Mouse (Mus musculus) heart, embryonic 13.5 days (tissue): ENCODE data around the gene Irf4. TPM values are rescaled to one million over a fixed set of nuclear protein-coding genes. Genes with fewer than 3 reads are reported as not detected.

Experiments
- ATAC-seq: fragments of 200-750 bp; cut with Nextera tagmentation; 2 replicates; pipeline ENCODE4 v1.8.0; 2017; ENCODE audit warnings: moderate TSS enrichment; ENCODE audit not compliant: insufficient number of reproducible peaks, low FRiP score, low TSS enrichment; ENCODE audit errors: extremely low read depth
- H3K27ac ChIP-seq: fragments of 300-500 bp; sonication (generic); replicated peaks from 2 replicates; pipeline ENCODE4 v1.5.1; 2015; ENCODE audit warnings: moderate library complexity, mild to moderate bottlenecking, inconsistent platforms
- H3K27me3 ChIP-seq: fragments of 300-500 bp; sonication (generic); replicated peaks from 2 replicates; pipeline ENCODE4 v1.6.1; 2015; ENCODE audit warnings: mild to moderate bottlenecking, inconsistent platforms
- H3K36me3 ChIP-seq: fragments of 300-500 bp; sonication (generic); 2 replicates; pipeline ENCODE4 v1.6.1; 2015; ENCODE audit warnings: mild to moderate bottlenecking, inconsistent platforms
- H3K4me1 ChIP-seq: fragments of 300-500 bp; sonication (generic); 2 replicates; pipeline ENCODE4 v1.6.1; 2015; ENCODE audit warnings: inconsistent platforms
- H3K4me2 ChIP-seq: fragments of 300-500 bp; sonication (generic); 2 replicates; pipeline ENCODE4 v1.6.1; 2015; ENCODE audit warnings: inconsistent platforms, mild to moderate bottlenecking, moderate library complexity
- H3K4me3 ChIP-seq: fragments of 300-500 bp; sonication (generic); 2 replicates; pipeline ENCODE4 v1.5.1; 2015; ENCODE audit warnings: moderate library complexity, mild to moderate bottlenecking, inconsistent platforms
- H3K9ac ChIP-seq: fragments of 300-500 bp; sonication (generic); 2 replicates; pipeline ENCODE4 v1.6.1; 2015; ENCODE audit warnings: inconsistent platforms, mild to moderate bottlenecking, moderate library complexity
- H3K9me3 ChIP-seq: fragments of 300-500 bp; sonication (generic); 2 replicates; pipeline ENCODE4 v1.6.1; 2016; ENCODE audit warnings: inconsistent platforms
- WGBS: fragments of 180-500 bp; shearing (Covaris S2); methylation state at CpG from one replicate; pipeline ENCODE4 v1.1.7; 2015; ENCODE audit warnings: mixed read lengths; 5-methylcytosine and 5-hydroxymethylcytosine counted together
- polyA plus RNA-seq: library from polyadenylated mRNA; unstranded; fragments of >200 nt; fragmentation: Nextera tagmentation; extraction: Ambion mirVana; gene quantifications from 2 replicates; pipeline ENCODE4 v1.2.1, GENCODE M21; 2015

Irf4 gene
- polyA plus RNA-seq, 1 experiment from 2014 or later, result 0.05 TPM

DNA sequence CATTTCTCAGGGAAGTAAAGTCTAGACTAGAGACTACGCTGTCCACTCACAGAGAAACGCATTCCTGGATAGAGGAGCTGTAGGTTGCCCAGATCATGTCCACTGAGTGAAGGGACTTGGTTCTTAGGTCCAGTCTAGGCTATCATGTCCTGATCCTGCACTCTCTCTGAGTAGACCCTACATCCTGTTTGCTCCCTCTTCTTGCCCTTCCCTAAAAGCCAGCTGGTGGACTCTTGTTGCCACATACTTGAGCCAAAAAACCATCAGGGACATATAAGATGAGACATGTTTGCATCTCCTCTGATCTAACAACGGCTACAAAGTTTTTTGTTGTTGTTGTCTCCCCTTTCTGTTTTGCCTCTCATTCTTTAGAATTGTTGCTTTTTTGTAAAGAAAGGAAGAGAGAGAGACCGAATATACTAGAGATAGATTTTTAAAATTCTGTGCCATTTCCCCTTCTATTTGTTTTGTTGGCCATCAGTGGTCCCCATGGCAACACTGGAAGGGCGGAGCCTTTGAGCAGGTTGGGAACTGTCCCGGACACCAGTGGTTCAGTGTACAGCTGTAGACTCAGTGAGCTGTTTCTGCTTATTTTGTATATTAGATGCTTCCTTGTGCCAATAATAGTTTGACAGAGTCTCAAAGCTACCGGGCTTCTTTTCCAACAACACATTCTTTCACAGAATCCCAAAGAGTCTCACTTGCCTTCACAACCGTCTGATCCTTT, 15.2 kb downstream of the Irf4 start:
- ATAC-seq, result no peak
- WGBS, result 68% methylated on average over 8 of the region's 8 CpGs
- Histone ChIP-seq H3K4me2 (no peak overlapping the region), H3K27me3 (no peaks in the 10 kb centered on the region), H3K4me3 (no peak overlapping the region), H3K9ac (no peak overlapping the region), H3K27ac (no peak overlapping the region), H3K4me1 (peaks cover 6% of the 10 kb centered on the region; the same call in 1 of the 2 replicates), H3K36me3 (no peaks in the 10 kb centered on the region), H3K9me3 (no peaks in the 10 kb centered on the region)

DNA sequence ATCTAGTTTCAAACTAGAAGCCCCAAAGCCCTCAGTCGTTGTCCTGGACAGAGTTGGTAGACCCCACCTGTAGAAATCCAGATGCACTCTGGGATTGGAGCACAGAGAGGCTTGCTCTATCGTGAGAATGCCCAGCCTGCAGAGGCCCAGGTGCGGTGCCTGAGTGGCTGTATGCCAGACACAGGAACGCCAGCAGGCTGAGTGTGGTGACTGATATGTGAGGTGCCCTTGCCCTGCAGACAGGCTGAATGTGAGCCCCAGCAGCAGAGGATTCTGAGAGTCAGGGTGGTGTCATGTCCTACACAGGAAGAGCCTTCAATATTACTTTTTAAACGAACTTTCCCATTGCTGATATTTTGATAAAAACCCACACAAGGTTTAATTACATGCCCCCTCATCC, 16.9 kb downstream of the Irf4 start:
- H3K36me3 ChIP-seq, result no peaks in the 10 kb centered on the region
- H3K27ac ChIP-seq, result no peak overlapping the region
- H3K9me3 ChIP-seq, result no peaks in the 10 kb centered on the region
- no peak overlapping the region for H3K4me2 ChIP-seq
- no peak overlapping the region for H3K4me3 ChIP-seq
- no peaks in the 10 kb centered on the region for H3K27me3 ChIP-seq
- peaks cover 6% of the 10 kb centered on the region; the same call in 1 of the 2 replicates for H3K4me1 ChIP-seq
- no peak overlapping the region for H3K9ac ChIP-seq
- WGBS, result 76% methylated on average over 5 of the region's 5 CpGs
- ATAC-seq, result no peak

DNA sequence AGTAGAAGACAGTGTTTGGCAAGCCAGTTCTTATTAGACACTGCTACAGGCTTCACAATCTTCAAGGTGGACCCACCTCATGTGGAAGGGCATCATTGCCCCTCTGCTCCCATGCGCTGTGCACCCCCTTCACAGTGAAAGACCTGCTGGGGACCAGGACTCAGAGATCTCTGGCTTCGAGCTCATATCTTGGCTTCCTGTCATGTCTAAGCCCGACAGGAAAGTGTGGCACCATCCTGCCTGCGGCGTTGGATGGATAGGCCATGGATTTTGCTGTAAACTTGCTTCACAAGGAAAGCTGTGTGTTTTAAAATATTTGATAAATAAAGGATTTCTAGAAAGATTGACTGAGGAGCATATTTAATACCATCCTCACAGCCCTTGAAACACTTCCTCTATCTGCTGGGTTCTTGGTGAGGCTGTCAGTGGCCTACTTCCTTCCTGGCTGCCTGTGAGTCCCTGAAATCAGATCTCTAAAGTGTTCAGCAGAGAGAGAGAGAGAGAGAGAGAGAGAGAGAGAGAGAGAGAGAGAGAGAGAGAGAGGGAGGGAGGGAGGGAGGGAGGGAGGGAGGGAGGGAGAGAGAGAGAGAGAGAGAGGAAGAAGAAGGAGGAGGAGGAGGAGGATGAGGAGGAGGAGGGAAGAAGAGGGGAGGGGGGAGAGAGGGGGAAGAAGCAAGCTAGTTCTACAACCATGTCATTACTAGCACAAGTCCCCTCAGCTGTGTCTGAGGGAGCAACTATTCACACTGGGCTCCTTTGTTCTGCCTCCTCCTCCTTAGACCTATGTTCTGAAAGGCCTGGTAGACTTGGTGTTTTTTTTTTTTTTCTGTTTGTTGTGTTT, 17.8 kb downstream of the Irf4 start:
- Histone ChIP-seq H3K9me3 (no peaks in the 10 kb centered on the region), H3K4me2 (no peak overlapping the region), H3K9ac (no peak overlapping the region), H3K4me3 (no peak overlapping the region), H3K36me3 (no peaks in the 10 kb centered on the region), H3K27ac (no peak overlapping the region), H3K4me1 (peaks cover 6% of the 10 kb centered on the region; the same call in 1 of the 2 replicates), H3K27me3 (no peaks in the 10 kb centered on the region)
- WGBS, result 81% methylated on average over 5 of the region's 5 CpGs
- ATAC-seq, result no peak

DNA sequence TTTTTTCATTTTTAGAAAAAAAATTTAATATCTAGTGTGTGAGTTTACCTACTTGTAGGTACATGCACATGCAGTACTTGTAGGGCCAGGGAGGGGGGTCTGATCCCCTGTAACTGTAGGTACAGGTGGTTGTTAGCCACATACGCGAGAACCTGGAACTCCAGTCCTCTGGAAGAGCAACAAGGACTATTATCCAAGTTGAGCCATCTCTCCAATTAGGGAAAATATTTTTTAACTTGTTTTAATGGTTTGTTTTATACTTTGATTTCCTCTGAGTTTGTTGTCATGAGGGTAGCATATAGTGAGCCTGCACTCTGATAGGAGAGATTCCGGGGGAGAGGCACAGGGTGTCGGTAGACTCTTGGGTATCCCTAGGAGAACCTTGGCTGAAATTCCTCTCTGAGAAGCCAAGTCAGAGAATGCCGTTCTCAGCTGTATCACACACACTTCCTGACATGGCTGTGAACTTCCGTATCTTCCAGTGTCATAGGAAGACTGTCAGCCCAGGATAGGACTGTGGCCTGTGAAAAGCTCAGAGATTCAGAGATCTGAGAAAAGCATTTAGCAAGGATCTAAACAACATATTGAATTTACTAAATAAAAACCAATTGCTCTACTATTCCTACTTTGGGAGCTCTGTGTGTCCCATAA, 18.6 kb downstream of the Irf4 start:
- Histone ChIP-seq H3K36me3 (no peaks in the 10 kb centered on the region), H3K27me3 (no peaks in the 10 kb centered on the region), H3K27ac (no peak overlapping the region), H3K9me3 (no peaks in the 10 kb centered on the region), H3K4me1 (peaks cover 6% of the 10 kb centered on the region; the same call in 1 of the 2 replicates), H3K4me3 (no peak overlapping the region), H3K9ac (no peak overlapping the region), H3K4me2 (no peak overlapping the region)
- ATAC-seq, result no peak
- WGBS, result 59% methylated on average over 6 of the region's 6 CpGs

DNA sequence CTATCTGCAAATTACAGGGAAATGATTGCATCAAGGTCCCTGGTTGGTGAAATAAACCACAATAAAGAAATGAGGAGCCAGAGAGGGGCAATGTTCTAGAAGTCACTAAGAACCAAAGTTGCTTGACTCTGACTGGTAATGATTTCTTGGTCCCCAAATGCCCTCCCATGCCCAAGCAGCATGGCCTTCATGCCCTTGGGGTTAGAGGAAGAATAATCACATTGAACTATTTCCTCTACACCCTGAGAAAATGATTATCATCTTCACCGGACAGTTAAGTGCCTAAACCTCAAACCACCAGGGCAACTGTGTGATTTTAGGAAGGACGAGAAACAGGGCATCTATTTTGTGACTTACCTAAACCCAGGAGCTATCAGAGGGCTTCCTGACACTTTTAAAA, 27.0 kb downstream of the Irf4 start:
- peaks cover under 1% of the 10 kb centered on the region for H3K4me1 ChIP-seq
- WGBS, result 68% methylated on average over 2 of the region's 2 CpGs
- no peak overlapping the region for H3K4me3 ChIP-seq
- no peaks in the 10 kb centered on the region for H3K36me3 ChIP-seq
- H3K27me3 ChIP-seq, result no peaks in the 10 kb centered on the region
- no peak for ATAC-seq
- H3K27ac ChIP-seq, result no peak overlapping the region
- H3K9ac ChIP-seq, result no peak overlapping the region
- H3K4me2 ChIP-seq, result no peak overlapping the region
- H3K9me3 ChIP-seq, result no peaks in the 10 kb centered on the region

DNA sequence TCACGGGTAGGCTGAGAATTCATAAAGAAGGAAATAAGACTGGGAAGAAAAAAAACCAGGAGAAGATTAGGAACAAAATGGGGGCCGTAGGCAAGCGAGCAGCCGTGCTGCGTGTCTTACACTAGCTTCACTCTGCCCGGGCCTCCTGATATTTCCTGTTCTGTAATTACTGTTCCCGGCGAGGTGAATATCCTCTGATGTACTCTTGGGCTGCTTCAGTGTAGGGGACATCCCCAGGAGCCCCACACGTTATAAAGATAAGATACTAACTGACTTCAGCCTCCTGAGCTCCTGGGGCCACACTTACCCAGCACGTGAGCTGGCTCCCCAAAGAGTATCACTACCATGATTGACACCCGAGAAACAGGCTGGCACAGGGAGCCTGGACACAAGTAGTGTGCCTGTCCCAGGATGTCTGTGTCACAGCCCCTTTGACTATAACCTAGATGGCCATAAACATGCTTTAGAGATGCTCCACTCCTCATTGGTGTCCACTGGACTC, 28.7 kb downstream of the Irf4 start:
- H3K9me3 ChIP-seq, result no peaks in the 10 kb centered on the region
- H3K4me1 ChIP-seq, result peaks cover 18% of the 10 kb centered on the region
- H3K4me3 ChIP-seq, result no peak overlapping the region
- no peak overlapping the region for H3K9ac ChIP-seq
- H3K27ac ChIP-seq, result no peak overlapping the region
- WGBS, result 53% methylated on average over 11 of the region's 11 CpGs
- H3K4me2 ChIP-seq, result no peak overlapping the region
- no peaks in the 10 kb centered on the region for H3K27me3 ChIP-seq
- no peaks in the 10 kb centered on the region for H3K36me3 ChIP-seq
- ATAC-seq, result no peak

DNA sequence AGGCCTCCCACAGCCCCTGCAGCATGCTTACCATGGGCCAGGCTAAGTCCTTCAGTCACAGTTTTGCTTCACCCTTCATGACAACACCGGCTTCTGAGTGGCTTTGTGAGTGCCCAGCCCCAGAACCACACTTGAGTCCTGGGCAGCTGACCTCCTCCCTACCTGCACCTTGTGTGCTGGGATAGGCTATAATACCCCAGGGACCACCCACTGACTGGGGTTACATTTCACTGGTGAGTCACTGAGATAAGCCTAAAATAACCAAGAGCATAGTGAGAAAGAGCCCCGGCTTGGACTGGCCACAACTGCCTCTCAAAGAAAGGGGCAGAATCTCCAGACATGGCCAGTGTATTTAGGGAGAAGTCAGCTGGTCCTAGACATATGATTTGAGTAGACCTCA, 32.9 kb downstream of the Irf4 start:
- Histone ChIP-seq H3K9me3 (no peaks in the 10 kb centered on the region), H3K4me2 (peak overlapping the region; percentile 36), H3K36me3 (no peaks in the 10 kb centered on the region), H3K27ac (peak overlapping the region; percentile 36), H3K4me1 (peaks cover 45% of the 10 kb centered on the region), H3K27me3 (no peaks in the 10 kb centered on the region), H3K9ac (no peak overlapping the region), H3K4me3 (no peak overlapping the region)
- peak; percentile 48; the same call in 1 of the 2 replicates for ATAC-seq
- 18% methylated on average over 2 of the region's 2 CpGs for whole genome bisulfite sequencing

DNA sequence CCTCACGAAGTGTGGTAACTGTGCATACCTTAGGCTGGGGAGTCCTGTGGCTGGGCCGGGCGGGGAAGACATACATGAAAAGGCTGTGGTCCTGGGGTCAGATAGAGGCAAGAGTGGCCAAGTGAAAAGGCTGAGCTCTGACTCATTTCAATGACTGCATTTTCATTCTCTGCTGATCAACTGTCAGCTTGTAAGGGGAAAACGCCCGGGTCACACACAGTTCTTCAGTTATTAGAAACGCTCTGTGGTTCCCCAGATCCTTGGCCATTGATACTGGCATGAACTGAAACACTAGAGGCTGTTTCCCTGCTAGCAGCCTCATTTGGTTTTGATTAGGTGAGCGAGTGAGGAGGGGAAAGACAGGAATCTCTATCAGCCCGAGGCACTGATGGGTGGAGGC, 33.4 kb downstream of the Irf4 start:
- WGBS, result 35% methylated on average over 8 of the region's 8 CpGs
- peak overlapping the region; percentile 36; the same call in 1 of the 2 replicates for H3K27ac ChIP-seq

DNA sequence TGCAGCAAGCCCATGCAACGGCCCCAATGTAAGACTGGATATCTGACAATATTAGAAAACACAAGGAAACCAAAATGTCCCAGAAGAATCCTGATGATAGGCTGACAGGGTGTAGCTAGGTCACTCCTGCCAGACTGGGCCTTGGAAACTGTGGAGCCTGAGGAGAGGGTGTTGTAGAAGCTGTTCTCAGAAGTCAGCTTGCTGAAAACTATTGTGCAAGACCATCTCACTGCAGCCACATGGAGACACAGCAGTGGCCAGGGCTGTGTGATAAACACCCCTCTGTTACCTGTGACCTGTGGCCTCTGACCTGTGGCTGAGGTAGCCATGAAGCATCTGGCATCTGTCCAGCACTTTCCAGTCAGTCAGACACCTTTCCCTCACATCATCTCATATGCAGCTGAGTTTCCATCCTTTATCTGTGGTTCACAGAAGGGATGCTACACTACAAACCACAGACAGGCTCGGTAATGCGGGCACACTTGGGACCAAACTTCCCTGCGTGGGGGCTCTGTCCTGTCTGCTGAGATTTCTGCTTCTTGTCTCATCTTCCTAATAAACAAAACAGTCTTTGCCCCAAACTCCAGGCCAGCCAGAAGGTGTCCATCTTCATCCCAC, 36.5 kb downstream of the Irf4 start:
- no peak for ATAC-seq
- H3K4me3 ChIP-seq, result no peak overlapping the region
- H3K4me2 ChIP-seq, result no peak overlapping the region
- peaks cover 52% of the 10 kb centered on the region for H3K4me1 ChIP-seq
- WGBS, result 67% methylated on average over 4 of the region's 4 CpGs
- no peaks in the 10 kb centered on the region for H3K9me3 ChIP-seq
- H3K36me3 ChIP-seq, result no peaks in the 10 kb centered on the region
- H3K9ac ChIP-seq, result no peak overlapping the region
- no peak overlapping the region for H3K27ac ChIP-seq
- H3K27me3 ChIP-seq, result no peaks in the 10 kb centered on the region

More for the DNA sequence above, 33.4 kb downstream of the Irf4 start:
- no peak for ATAC-seq
- no peak overlapping the region for H3K4me3 ChIP-seq
- no peaks in the 10 kb centered on the region for H3K9me3 ChIP-seq
- H3K4me1 ChIP-seq, result peaks cover 50% of the 10 kb centered on the region
- H3K27me3 ChIP-seq, result no peaks in the 10 kb centered on the region
- H3K36me3 ChIP-seq, result no peaks in the 10 kb centered on the region
- H3K9ac ChIP-seq, result no peak overlapping the region
- peak overlapping the region; percentile 36 for H3K4me2 ChIP-seq

DNA sequence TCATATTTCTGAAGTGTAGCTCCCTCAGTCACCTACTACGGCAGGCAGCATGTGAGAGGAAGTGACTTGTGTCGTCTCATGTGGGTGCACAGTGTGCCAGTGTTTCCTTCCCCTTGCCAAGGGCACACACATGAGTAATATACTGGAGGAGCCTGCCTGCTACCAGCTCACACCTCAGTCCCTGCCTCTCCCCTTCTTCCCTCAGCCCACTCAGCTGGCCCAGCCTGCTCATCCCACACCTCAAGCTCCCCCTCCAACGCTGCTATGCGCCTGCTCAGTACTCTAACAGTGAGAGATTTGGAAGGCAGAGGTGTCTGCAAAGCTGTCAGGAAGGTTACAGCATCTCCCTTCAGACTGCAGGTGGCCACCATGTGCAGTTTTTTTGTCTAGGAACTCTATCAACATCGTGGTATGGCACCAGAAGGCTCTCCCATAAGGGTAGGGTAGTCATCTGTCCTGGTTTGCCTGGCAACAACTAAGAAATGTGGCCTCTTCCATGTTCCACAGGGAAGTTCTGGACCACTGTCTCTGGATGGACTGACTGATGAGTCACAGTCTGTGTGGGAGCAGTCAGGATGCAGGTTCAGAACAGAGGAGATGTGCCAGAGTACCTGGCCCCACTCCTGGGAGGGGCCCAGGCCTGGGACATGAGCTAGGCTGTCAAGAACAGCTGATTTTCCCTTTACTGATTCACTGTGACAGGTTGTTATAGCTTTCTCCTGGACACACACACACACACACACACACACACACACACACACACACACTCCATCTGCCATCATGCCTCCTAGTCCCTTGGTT, 37.4 kb downstream of the Irf4 start:
- Histone ChIP-seq H3K4me1 (peaks cover 47% of the 10 kb centered on the region), H3K36me3 (no peaks in the 10 kb centered on the region), H3K4me3 (no peak overlapping the region), H3K27ac (no peak overlapping the region), H3K27me3 (no peaks in the 10 kb centered on the region), H3K9me3 (no peaks in the 10 kb centered on the region), H3K4me2 (no peak overlapping the region), H3K9ac (no peak overlapping the region)
- 57% methylated on average over 5 of the region's 5 CpGs for WGBS
- no peak for ATAC-seq
